Mouse (Mus musculus) olfactory bulb, adult 2 months (tissue): ENCODE data around the gene Nme4.

ENCODE experiments used
- CTCF ChIP-seq: fragments of 200-500 bp; IDR thresholded peaks from 2 replicates; pipeline ENCODE4 v1.5.1; 2012; ENCODE audit warnings: low read depth, mild to moderate bottlenecking, low read length, moderate library complexity; ENCODE audit not compliant: insufficient read depth
- POLR2A ChIP-seq: fragments of 200-500 bp; IDR thresholded peaks from 2 replicates; pipeline ENCODE4 v1.6.1; 2012; ENCODE audit warnings: mild to moderate bottlenecking, low read depth, low read length, moderate library complexity; ENCODE audit not compliant: insufficient read depth

DNA sequence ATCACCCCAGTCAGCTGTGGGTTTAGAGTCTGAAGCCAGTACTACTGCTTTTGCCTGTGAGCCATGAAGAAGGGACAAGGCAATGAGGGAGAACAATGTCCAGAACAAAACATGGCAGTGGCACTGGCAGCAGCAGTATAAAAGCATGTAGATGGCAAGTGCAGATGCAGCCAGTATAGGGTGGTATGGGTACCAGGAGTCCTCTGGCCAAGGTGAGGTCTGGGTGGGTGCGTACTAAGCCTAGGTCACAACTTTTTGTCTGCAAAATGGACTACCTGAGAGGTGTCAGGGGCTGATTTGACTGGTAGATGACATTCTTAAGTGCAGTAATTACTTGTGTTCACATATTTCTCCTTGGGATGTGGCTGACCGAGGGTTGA is 42.3 kb upstream of the Nme4 start:
- TF ChIP-seq CTCF (no peak), POLR2A (no peak)
